Mouse (Mus musculus): Measurements from ENCODE around the gene Mcam. TPM values are rescaled to one million over a fixed set of nuclear protein-coding genes. Genes with fewer than 3 reads are reported as not detected.
A peak's percentile ranks its signal among the peaks of the same experiment; 100 is the strongest.

Gene Mcam
- polyA plus RNA-seq, 1 experiment from 2014 or later, result 12.9 TPM

DNA sequence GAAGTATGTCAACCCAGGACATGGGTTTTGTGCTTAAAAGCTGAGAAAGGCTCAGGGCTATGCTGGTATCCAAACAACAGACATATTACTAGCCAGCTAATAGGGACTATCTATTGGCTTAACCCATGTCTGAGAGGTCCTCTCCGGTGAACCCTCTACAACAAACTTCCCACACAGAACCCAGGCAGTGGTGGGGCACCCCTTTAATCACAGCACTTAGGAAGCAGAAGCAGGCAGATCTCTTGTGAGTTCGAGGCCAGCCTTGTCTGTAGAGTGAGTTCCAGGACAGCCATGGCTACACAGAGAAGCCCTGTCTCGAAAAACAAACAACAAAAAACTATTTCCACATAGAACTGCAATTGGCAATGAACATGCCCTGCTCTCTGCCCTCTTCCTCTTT, 7.5 kb upstream of the Mcam start:
- DNase-seq (ENCODE audit: low spot score) (no peak), ATAC-seq (replicated peaks; ENCODE audit: low FRiP score) (no peak)
- Histone ChIP-seq H3K9ac (ENCODE audit: low read length) (no peak overlapping the region), H3K27me3 (ENCODE audit: control insufficient read depth, insufficient read depth, low read length) (no peaks in the 10 kb centered on the region; the same call in 1 of the 2 replicates), H3K27ac (ENCODE audit: low read depth, low read length) (no peak overlapping the region), H3K4me2 (ENCODE audit: low read depth, low read length, severe bottlenecking) (no peak overlapping the region), H3K9me3 (ENCODE audit: control insufficient read depth, low read length) (no peaks in the 10 kb centered on the region), H3K4me1 (replicated peaks; ENCODE audit: control insufficient read depth, insufficient read depth, low read length) (peaks cover 7% of the 10 kb centered on the region; the same call in 1 of the 2 replicates), H3K4me3 (ENCODE audit: low read depth, low read length) (no peak overlapping the region), H3K36me3 (ENCODE audit: control insufficient read depth, insufficient read depth, low read length) (no peaks in the 10 kb centered on the region)
- WGBS, result 94% methylated on average over 3 of the region's 3 CpGs

DNA sequence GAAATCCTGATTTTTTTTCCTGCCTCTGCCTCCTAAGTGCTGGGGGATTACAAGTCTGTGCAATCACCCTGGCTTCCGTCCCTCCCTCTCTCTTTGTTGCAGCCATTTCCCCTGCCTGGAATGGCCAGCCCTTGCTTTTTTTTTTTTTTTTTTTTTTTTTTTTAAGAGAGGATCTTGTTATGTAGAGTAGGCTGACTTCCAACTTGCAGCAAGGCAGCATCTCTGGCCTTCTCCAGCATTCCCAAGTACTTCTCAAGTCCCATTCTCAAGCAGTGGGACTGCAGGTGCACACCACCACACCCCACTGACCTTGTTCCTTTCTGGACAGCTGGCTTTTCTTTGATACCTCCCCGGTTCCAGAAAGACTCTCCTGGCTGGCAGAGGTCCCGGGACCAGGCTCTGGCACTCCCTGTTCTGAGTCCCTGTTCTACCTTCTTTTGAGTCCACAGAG, 6.9 kb upstream of the Mcam start:
- Histone ChIP-seq H3K27me3 (ENCODE audit: control insufficient read depth, insufficient read depth, low read length) (no peaks in the 10 kb centered on the region; the same call in 1 of the 2 replicates), H3K4me3 (ENCODE audit: low read depth, low read length) (no peak overlapping the region), H3K36me3 (ENCODE audit: control insufficient read depth, insufficient read depth, low read length) (no peaks in the 10 kb centered on the region), H3K9ac (ENCODE audit: low read length) (no peak overlapping the region), H3K27ac (ENCODE audit: low read depth, low read length) (no peak overlapping the region), H3K4me1 (replicated peaks; ENCODE audit: control insufficient read depth, insufficient read depth, low read length) (peaks cover 7% of the 10 kb centered on the region; the same call in 1 of the 2 replicates), H3K4me2 (ENCODE audit: low read depth, low read length, severe bottlenecking) (no peak overlapping the region), H3K9me3 (ENCODE audit: control insufficient read depth, low read length) (no peaks in the 10 kb centered on the region)
- ATAC-seq (replicated peaks; ENCODE audit: low FRiP score) (no peak), DNase-seq (ENCODE audit: low spot score) (no peak)
- 47% methylated on average over 3 of the region's 3 CpGs for WGBS

DNA sequence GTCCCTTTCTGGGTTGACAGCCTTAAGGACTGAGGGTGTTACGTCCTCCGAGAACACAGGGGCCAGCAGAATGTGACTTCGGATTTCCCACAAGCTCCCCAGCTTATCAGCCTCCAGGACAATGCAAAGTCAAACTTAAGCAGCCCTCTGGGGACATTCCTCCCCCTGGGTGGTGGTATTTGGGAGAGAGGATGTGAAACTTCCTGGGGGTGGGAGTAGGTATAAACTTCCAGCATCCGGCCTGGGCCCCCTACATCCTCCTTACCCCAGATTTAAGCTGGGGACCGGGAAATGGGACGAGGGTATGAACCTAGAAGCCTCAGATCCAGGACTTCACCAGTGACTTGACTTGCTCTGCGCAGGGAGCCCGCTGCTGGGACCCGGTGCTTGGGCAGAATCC, 4.6 kb upstream of the Mcam start:
- ATAC-seq (replicated peaks; ENCODE audit: low FRiP score) (no peak), DNase-seq (ENCODE audit: low spot score) (no peak)
- Histone ChIP-seq H3K4me3 (ENCODE audit: low read depth, low read length) (peak overlapping the region; percentile 34), H3K27ac (ENCODE audit: low read depth, low read length) (peak overlapping the region; percentile 37; the same call in 1 of the 2 replicates), H3K9me3 (ENCODE audit: control insufficient read depth, low read length) (no peaks in the 10 kb centered on the region), H3K27me3 (ENCODE audit: control insufficient read depth, insufficient read depth, low read length) (peaks cover 14% of the 10 kb centered on the region), H3K9ac (ENCODE audit: low read length) (peak overlapping the region; percentile 61), H3K4me1 (replicated peaks; ENCODE audit: control insufficient read depth, insufficient read depth, low read length) (peaks cover 14% of the 10 kb centered on the region; the same call in 1 of the 2 replicates), H3K36me3 (ENCODE audit: control insufficient read depth, insufficient read depth, low read length) (no peaks in the 10 kb centered on the region), H3K4me2 (ENCODE audit: low read depth, low read length, severe bottlenecking) (peak overlapping the region; percentile 72)
- 6% methylated on average over 9 of the region's 9 CpGs for WGBS

DNA sequence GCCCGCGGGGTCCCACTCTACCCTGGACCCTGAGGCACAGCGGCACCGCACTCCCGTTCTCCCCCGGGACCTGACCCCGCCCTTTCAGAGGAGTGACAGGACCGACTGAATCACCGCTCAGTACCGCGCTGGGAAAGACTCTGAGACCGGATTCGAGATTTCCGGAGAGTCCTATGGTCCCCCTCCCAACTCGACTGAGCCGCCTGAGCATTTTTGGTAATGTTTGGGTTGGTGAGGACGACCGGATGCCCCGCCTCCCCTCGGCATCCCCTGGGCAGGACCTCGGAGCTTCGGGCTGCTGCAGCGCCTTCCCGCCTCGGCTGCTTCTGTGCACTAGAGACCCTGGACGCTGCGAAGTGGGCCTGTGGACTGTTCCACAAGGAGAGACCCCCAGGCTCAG, 4.2 kb upstream of the Mcam start:
- Histone ChIP-seq H3K9me3 (ENCODE audit: control insufficient read depth, low read length) (no peaks in the 10 kb centered on the region), H3K27me3 (ENCODE audit: control insufficient read depth, insufficient read depth, low read length) (peaks cover 16% of the 10 kb centered on the region), H3K27ac (ENCODE audit: low read depth, low read length) (peak overlapping the region; percentile 37), H3K4me3 (ENCODE audit: low read depth, low read length) (peak overlapping the region; percentile 34), H3K36me3 (ENCODE audit: control insufficient read depth, insufficient read depth, low read length) (no peaks in the 10 kb centered on the region), H3K4me2 (ENCODE audit: low read depth, low read length, severe bottlenecking) (peak overlapping the region; percentile 72), H3K9ac (ENCODE audit: low read length) (peak overlapping the region; percentile 61), H3K4me1 (replicated peaks; ENCODE audit: control insufficient read depth, insufficient read depth, low read length) (peaks cover 14% of the 10 kb centered on the region)
- DNase-seq (ENCODE audit: low spot score) (peak; percentile 81), ATAC-seq (replicated peaks; ENCODE audit: low FRiP score) (peak; percentile 48)
- WGBS, result under 1% methylated on average over 27 of the region's 27 CpGs

DNA sequence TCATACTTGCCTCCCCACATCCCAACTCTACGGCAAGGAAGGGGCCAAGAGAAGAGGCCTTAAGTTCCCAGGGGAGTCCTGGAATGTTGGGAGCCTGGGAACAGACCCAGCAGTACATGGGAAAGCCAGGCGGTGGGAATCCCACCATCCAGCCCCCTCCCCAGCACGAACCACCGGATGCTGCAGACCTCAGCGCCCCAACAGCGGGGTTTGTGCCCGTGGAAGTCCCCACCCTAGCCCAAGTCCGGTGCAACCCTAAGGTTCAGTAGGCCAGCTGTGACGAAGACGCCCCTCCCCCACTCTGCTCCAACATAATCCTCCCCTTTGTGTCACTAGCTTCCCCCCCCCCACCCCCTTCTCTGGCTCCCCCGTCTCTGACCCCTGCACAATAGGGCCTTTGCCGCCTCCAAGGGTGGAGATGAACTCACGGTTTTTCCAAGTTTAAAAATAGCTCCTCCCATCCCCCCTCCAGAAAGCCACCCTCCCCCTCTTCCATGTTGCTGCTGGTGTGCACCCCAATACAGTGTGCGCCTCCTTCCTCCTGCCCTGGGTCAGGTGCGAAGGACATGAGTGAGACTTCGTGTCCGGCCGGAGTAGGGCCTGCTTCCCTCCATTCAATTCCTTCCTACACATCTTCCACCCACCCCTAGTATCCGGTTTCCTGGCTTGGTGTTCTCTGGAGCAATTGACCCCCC, 3.5 kb upstream of the Mcam start:
- Histone ChIP-seq H3K4me3 (ENCODE audit: low read depth, low read length) (no peak overlapping the region; the same call in 1 of the 2 replicates), H3K36me3 (ENCODE audit: control insufficient read depth, insufficient read depth, low read length) (no peaks in the 10 kb centered on the region), H3K9me3 (ENCODE audit: control insufficient read depth, low read length) (no peaks in the 10 kb centered on the region), H3K4me2 (ENCODE audit: low read depth, low read length, severe bottlenecking) (peak overlapping the region; percentile 72), H3K27me3 (ENCODE audit: control insufficient read depth, insufficient read depth, low read length) (peaks cover 19% of the 10 kb centered on the region), H3K27ac (ENCODE audit: low read depth, low read length) (peak overlapping the region; percentile 37; the same call in 1 of the 2 replicates), H3K4me1 (replicated peaks; ENCODE audit: control insufficient read depth, insufficient read depth, low read length) (peaks cover 16% of the 10 kb centered on the region), H3K9ac (ENCODE audit: low read length) (peak overlapping the region; percentile 61)
- peak; percentile 80 for DNase-seq (ENCODE audit: low spot score)
- 11% methylated on average over 19 of the region's 19 CpGs for WGBS
- ATAC-seq (replicated peaks; ENCODE audit: low FRiP score), result peak; percentile 47; the same call in 1 of the 2 replicates

DNA sequence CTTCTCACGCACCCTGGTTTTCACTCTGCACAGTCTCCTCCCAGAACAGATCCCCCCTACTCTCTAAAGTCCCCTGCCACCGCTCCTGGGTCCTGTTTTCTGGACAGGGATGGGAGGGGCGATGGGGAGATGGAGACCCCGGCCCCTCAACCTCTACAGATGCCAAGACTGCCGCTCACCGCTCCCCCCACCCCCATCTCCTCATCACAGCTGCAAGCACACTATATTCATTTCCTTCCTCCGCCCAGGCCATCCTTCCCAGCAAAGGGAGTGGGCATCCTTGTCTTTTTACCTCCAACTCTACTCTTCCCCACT, 3.0 kb upstream of the Mcam start:
- no peak overlapping the region for H3K4me3 ChIP-seq (ENCODE audit: low read depth, low read length)
- no peaks in the 10 kb centered on the region for H3K36me3 ChIP-seq (ENCODE audit: control insufficient read depth, insufficient read depth, low read length)
- no peak for DNase-seq (ENCODE audit: low spot score)
- no peak overlapping the region for H3K4me2 ChIP-seq (ENCODE audit: low read depth, low read length, severe bottlenecking)
- H3K9ac ChIP-seq (ENCODE audit: low read length), result no peak overlapping the region
- peak; percentile 1; the same call in 1 of the 2 replicates for ATAC-seq (replicated peaks; ENCODE audit: low FRiP score)
- no peaks in the 10 kb centered on the region for H3K9me3 ChIP-seq (ENCODE audit: control insufficient read depth, low read length)
- WGBS, result 34% methylated on average over 7 of the region's 7 CpGs
- peaks cover 22% of the 10 kb centered on the region for H3K27me3 ChIP-seq (ENCODE audit: control insufficient read depth, insufficient read depth, low read length)
- peaks cover 18% of the 10 kb centered on the region for H3K4me1 ChIP-seq (replicated peaks; ENCODE audit: control insufficient read depth, insufficient read depth, low read length)
- H3K27ac ChIP-seq (ENCODE audit: low read depth, low read length), result no peak overlapping the region

DNA sequence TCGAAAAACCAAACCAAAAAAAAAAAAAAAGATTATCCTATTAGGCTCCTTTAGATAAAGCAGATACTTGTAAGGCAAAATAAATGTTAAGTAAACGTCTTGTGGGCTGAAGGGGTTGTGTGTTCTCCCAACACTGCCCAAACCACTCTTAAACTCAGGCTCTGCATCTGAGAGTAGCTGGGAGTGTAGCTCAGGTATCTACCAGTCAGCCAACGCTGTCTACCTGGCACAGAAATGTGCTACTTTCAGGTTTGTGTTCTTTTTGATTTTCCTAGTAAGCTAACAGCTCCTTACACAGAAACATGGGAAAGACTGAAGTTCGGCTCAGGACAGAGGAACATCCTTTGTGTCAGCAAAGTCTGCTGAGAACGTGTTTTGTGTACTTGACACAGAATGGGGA, 2.1 kb upstream of the Mcam start:
- DNase-seq (ENCODE audit: low spot score) (no peak), ATAC-seq (replicated peaks; ENCODE audit: low FRiP score) (no peak)
- no peak overlapping the region for H3K27ac ChIP-seq (ENCODE audit: low read depth, low read length)
- H3K9ac ChIP-seq (ENCODE audit: low read length), result no peak overlapping the region
- H3K4me1 ChIP-seq (replicated peaks; ENCODE audit: control insufficient read depth, insufficient read depth, low read length), result peaks cover 18% of the 10 kb centered on the region
- no peak overlapping the region for H3K4me2 ChIP-seq (ENCODE audit: low read depth, low read length, severe bottlenecking)
- no peaks in the 10 kb centered on the region for H3K36me3 ChIP-seq (ENCODE audit: control insufficient read depth, insufficient read depth, low read length)
- H3K27me3 ChIP-seq (ENCODE audit: control insufficient read depth, insufficient read depth, low read length), result peaks cover 22% of the 10 kb centered on the region
- WGBS, result 69% methylated on average over 5 of the region's 5 CpGs
- H3K9me3 ChIP-seq (ENCODE audit: control insufficient read depth, low read length), result no peaks in the 10 kb centered on the region
- no peak overlapping the region for H3K4me3 ChIP-seq (ENCODE audit: low read depth, low read length)

DNA sequence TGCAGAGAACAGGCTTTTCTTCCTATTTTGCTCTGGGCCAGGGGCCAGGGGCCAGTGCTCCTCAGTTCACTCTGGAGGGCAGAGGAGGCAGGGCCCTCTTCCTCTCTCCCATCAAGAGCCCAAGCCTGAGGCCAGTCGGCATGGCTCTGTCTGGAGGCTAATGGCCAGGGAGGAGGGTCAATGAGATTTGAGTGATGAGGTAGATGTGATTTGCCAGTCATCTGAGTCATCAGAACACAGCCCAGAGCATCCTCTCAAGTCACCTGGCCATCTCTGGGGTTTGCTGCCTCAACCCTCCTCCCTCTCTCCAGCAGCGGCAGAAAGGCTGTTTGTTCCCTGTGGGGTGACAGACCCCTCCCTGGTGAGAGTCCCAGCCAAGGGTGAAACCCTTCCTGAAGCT, 982 bp upstream of the Mcam start:
- H3K4me3 ChIP-seq (ENCODE audit: low read depth, low read length), result no peak overlapping the region
- no peaks in the 10 kb centered on the region for H3K9me3 ChIP-seq (ENCODE audit: control insufficient read depth, low read length)
- WGBS, result 24% methylated on average over 2 of the region's 2 CpGs
- DNase-seq (ENCODE audit: low spot score), result no peak
- H3K4me2 ChIP-seq (ENCODE audit: low read depth, low read length, severe bottlenecking), result no peak overlapping the region
- H3K27ac ChIP-seq (ENCODE audit: low read depth, low read length), result no peak overlapping the region
- ATAC-seq (replicated peaks; ENCODE audit: low FRiP score), result no peak
- H3K36me3 ChIP-seq (ENCODE audit: control insufficient read depth, insufficient read depth, low read length), result no peaks in the 10 kb centered on the region
- peaks cover 22% of the 10 kb centered on the region for H3K27me3 ChIP-seq (ENCODE audit: control insufficient read depth, insufficient read depth, low read length)
- H3K4me1 ChIP-seq (replicated peaks; ENCODE audit: control insufficient read depth, insufficient read depth, low read length), result peaks cover 18% of the 10 kb centered on the region
- H3K9ac ChIP-seq (ENCODE audit: low read length), result no peak overlapping the region
